Mouse (Mus musculus) gastrocnemius, postnatal 4 days (tissue): ENCODE results near the gene Fndc4. TPM values are rescaled to one million over a fixed set of nuclear protein-coding genes. Genes with fewer than 3 reads are reported as not detected.
A peak's percentile ranks its signal among the peaks of the same experiment; 100 is the strongest.

Source experiments
- DNase-seq, 2 experiments: peaks; one replicate each; pipeline ENCODE4 v3.0.0; 2021 to 2022; ENCODE audit warnings: low spot score in 2 of 2, mixed read lengths in 2 of 2
- long read RNA-seq, 2 experiments: library from polyadenylated mRNA; stranded (forward); transcript quantifications; one replicate each; pipeline ENCODE4 v2.0.0; 2021
- total RNA-seq, 2 experiments: library from RNA; stranded (reverse); gene quantifications; 2 replicates each; pipeline ENCODE4 v1.2.3; 2021

Fndc4 gene
- 10 to 100 TPM; 18.5 to 18.7 TPM for total RNA-seq
- long read RNA-seq, experiment 1, transcript Fndc4-201 (8 exons, 1,375 nt): minor isoform, 5 of 15 reads
- long read RNA-seq, experiment 1, transcript Fndc4-202 (7 exons, 2,333 nt): major isoform, 6 of 15 reads
- long read RNA-seq, experiment 1, partial matches to known transcripts: 0 of 15 reads
- long read RNA-seq, experiment 1, other reads (novel, unspliced or antisense): 4 of 15 reads
- long read RNA-seq, experiment 2, transcript Fndc4-202 (7 exons, 2,333 nt): major isoform, 7 of 12 reads
- long read RNA-seq, experiment 2, partial matches to known transcripts: 0 of 12 reads
- long read RNA-seq, experiment 2, other reads (novel, unspliced or antisense): 2 of 12 reads

GRCm38 (mm10) chr5:31295606-31296141, at the start of gene Fndc4:
Fndc4 (minus strand) TSS chr5:31296080.
- peak; percentile 33 to 39 for DNase-seq

DNA sequence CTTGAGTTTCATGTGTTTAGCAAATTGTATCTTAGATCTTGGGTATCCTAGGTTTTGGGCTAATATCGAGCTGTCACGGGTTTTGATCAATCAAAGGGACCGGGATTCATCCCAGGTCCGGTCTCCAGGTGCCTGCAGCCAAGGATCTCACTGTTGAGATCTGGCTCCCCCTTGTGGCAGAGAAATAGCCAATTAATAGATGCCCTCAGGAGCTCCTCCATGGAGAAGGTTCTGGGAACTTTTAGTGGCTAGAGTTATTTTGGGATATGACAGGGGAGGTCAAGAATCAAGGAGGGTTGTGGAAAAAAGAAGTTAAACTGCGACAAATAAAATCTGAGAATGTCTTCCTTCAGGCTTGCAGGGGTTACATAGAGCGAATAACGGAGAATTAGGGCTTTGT, 32.4 kb upstream of the Fndc4 start:
- DNase-seq: peak; percentile 28 to 36

DNA sequence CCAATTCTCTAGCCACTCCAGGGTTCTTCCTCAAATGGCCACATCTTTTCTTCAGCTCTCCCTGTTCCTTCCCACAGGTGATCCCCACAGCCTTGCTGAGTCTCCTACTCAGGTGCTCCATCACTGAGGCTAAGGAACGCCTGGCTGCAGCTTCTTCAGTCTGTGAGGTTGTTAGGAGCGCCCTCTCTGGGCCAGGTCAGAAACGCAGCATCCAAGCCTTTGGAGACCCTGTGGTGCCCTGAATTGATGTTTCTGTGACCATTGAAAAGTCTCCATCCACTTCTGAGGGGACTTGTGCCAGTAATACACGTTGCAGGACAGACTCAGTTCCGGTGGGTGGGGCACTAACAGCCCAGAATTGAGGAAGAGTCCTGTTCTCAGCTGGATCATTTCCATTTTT, 31.0 kb upstream of the Fndc4 start:
- DNase-seq: no peak

DNA sequence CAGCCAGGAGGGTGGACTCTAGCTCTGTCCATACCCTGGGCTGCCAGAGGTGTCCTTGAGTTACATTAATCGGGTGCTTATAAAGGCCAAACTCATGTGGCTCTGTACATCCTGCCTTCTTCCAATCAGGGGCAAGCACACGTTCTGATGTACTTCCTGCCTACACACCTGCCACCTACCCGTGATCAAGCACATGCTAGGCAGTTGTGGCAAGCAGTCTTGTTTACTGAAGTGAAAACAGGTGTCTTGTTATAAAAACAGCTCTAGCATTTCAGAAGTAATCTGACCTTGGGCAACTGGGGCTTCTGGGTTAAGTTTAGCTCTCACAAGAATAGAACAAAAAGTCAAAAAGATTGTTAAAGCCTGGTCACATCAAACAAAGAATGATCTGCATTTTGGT, 28.2 kb upstream of the Fndc4 start:
- no peak for DNase-seq

DNA sequence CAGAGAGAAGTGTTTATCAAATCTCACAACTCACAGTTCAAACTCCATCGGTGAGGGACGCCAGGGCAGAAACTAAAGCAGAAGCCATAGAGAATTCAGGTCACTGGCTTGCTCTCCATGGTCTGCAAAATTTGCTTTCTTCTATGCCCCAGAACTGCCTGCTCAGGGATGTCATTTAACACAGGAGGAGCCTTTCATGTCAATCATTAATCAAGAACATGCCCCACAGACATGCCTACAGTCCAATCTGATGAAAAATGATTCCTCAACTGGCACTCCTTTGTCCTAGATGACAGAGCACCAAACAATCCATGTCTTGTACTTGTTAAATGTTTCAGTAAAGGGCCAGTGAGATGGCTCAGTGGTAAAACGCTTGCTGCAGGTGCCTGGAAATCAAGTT, 26.9 kb upstream of the Fndc4 start:
- no peak for DNase-seq

DNA sequence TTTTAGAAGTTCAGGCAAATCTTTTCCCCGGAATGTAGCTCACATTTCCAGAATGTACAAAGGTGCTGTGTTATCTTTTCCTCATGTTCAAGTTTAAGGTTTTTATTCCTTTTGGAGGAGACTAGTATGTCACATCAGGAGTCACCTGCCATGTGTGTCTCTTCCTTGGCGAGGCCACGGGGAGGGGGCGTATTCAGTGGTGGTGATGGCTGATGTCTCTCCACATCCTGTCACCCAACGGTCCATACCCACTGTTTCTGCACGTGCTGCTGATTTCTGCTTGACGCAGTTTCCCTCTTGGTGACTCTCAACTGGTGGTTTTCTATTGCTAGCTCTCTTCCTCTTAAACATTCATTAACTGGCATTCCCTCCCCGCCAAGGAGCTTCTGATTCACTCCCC, 16.9 kb upstream of the Fndc4 start:
- no peak for DNase-seq

DNA sequence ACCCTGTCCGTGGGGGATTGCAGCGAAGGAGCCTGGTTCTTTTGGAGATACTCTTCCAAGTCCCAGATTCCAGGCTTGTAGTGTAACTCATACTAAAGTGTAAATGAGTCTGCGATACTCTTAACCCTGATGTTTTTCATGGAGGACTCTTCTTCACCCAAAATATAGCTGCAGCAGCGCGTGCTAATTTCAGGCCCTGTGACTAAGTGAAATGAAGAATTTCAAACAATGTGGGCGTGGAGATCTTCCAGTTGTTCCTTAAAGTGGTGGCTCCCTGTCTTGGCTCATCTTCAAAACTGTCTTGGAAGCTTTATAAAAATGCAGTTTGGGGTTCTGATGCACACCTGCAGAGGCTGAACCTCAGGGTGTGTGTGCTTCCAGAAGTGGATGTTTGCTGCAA, 7.2 kb upstream of the Fndc4 start:
- no peak for DNase-seq

- no peak for DNase-seq
Observed at GRCm38 (mm10) chr5:31301866-31302265, 6.0 kb upstream of the Fndc4 start.

DNA sequence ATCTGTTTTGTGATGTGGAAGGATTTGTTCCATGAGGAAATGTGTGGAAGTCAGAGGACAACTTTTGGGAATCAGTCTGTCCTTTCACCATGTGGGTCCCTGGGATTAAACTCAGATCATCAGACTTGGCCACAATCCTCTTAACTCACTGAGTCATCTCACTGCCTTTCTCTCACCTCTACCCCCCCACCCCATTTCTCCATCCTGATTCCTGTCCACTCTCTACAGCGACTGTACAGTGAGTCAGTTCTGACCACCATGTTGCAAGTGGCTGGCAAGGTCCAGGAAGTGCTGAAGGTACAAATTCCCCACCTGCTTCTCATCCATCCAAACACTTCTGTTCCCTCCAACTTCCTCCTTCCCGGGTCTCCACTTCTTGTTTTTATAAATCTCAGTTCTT, 2.6 kb upstream of the Fndc4 start:
- DNase-seq: no peak

DNA sequence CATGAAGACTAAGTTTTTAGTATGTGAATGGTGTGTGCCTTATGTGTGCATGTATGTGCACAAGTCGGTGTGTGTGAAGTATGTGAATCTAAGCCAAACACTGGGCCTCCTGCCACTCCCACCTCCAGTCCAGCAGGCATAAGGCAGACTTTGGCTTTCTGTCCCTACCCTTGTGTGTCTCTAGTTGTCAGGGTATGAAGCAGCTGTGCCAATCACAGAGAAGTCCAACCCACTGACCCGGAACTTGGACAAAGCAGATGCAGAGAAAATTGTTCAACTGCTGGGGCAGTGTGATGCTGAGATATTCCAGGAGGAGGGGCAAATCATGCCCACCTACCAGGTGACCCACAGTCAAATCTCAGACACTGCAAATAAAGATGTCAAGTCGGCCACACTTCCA, 2.1 kb upstream of the Fndc4 start:
- DNase-seq: no peak

DNA sequence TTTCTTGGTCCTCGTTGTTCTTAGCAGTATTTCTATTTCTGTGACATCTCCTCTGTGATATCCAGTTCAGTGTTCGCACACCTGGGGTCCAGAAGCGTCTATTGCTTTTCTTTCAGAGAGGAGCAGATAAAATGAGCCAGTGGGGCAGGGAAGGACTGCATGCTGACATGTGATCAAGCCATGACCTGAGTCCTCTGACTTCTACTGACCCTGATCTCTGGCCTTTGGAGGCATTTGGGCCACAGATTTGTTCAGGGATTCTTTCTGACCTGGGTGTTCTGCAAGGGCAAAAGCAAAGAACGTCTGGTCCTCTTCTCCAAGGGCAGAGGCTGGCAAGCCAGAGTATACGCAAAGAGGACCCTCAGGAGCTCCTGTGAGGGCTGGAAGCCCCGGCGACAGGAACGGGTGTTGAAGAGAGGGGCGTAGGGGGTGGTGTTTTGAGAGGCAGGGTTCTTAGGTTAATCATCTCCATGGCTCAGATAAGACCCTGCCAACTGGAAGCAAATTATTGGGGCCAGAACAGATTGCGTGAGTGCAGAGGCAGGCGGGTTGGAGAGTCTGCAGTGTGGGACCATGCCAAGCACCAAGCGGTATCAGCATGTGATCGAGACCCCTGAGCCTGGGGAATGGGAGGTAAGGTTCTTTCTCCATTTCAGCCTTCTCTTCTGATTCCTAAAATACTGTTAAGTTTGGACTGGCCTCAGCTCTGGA, 1.3 kb upstream of the Fndc4 start, which contains the start of gene Gckr:
Gene Gckr (plus strand): TSS at position 397 of the 711 bp plus-strand sequence.
- no peak for DNase-seq

DNA sequence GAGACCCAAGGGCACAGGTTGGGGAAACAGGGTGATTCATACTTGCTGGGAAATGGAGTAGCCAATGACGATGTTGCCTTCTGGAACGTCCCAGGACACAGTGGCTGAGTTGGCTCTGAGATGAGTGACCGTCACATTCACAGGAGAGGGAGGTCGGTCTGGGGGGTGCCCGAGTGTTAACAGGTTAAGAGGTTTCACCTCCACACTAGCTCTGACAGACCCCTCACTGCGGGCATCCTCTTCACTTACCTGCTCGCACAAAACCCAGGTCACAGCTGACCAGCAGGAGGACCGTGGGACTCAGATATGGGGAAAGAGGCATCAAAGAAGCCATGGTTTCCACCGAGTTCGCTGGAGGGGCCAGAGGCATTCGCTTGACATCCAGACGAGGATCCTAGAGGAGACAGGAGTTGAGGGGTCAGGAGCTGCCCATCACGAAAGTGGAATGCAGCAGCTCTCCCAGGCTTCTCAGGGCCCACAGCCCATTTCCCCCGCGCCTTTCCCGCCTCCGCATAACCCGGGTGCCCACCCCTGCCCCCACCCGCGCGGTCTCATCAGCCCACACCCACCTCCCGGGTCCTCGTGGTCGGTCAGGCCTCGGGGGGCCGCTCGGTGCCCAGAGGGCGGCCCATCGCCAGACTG, 795 bp downstream of the Fndc4 start:
- no peak for DNase-seq

- DNase-seq: no peak
Observed at GRCm38 (mm10) chr5:31291361-31291688, 4.6 kb downstream of the Fndc4 start.

- peak; percentile 88 to 96 for DNase-seq
Observed at GRCm38 (mm10) chr5:31290521-31291360, 5.1 kb downstream of the Fndc4 start, which contains the start of gene Ift172. Ift172 (minus strand) TSS chr5:31291116.

DNA sequence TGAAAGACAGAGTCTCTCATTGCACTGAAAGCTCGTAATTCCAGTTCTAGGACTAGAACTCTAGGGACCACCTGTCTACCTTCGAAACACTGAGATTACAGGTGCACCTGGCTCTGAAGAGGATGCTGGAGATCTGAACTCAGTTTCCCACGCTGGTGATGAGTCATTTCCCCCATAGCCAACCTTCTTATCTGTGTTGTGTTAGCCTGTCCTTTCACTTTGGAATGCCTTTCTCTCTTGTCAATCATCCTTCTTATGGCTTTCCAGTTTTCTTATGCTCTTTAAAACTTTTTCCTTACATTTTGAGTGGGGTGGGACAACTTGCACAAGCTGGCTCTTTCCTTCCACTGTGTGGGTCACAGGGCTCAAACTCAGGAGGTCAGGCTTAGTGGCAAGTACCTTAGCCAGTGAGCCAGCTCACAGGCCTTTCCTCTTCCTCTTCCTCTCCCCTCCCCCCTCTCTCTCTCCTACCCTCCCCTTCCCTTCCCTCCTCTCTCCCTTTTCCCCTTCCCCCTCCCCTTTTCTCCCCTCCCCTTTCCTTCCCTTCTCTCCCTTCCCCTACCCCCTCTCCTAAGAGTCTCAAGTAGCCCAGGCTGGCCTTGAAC, 6.2 kb downstream of the Fndc4 start:
- DNase-seq: no peak

DNA sequence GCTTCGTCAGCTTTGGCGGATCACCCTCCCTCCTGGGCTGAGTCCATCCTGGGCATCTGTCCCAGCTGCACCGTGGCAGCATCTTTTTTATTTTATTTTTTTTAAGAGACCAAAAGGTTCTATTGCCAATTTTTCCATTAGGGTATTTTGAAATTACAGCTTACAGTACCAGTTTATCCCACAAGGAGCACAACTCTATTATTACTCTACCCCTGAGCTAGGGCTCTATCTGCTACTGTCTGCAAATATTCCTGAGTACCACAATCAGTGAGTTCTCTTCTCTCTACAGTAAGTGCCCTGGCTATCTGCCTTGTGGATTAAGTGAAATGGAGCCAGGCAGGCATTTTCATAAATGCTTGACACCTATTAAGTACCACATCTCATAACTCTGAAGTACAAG, 7.2 kb downstream of the Fndc4 start:
- DNase-seq: no peak

- no peak for DNase-seq
Observed at GRCm38 (mm10) chr5:31288225-31288624, 7.7 kb downstream of the Fndc4 start.

DNA sequence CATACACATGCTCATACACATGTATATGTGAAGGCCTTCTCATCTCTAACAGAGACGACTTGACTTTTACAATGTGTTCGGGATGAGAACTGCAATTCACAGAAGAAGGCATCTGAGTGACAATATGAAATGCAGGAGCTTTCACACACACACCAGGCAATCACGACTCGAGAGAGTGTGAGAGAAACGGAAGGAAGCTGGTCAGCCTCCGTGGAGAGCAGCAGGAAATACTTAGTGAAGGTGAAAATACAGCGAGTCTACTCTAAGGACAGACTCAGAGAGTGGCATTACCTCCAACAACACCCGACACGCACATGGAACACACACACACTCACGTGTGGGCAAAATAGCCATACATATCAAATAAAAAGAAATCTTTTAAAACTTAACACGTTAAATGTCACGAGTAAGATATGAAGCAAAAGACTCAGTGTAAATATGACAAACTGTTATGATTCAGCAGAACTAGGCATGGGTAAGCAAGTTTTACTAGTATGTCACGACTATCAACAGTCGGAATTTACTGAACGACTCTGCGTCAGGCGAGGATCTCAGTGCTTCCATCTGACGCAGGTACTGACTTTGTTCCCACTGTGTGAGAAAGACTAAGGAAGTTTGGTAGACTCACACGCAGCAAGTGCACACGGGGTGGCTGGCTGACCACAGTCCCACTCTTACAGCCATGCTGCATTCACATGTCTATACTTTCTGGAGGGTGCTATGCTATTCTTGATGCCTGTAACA, 16.5 kb downstream of the Fndc4 start:
- DNase-seq: no peak

- DNase-seq: no peak
Observed at GRCm38 (mm10) chr5:31273018-31273417, 22.9 kb downstream of the Fndc4 start.

DNA sequence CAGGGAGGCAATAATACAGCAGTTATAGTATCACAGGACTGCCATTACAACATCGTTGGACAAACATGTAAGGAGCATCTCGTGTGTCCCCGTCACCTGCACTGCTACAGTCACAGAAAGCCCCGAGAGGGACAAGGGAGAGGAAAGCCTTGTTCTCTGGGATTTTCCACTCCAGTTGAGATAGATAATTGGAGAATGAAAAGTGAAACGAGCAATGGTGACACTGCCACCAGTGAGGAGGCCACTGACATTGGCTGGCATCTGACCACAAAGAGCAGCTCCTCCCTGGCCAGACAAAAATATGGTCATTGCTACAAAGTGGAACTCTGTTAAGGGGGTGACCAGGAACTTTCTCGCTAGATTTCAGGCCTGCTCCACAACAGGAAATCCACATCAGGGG, 28.2 kb downstream of the Fndc4 start:
- no peak for DNase-seq
